Mouse (Mus musculus) MEL (cell line): ENCODE data around the gene Brsk2. TPM values are rescaled to one million over a fixed set of nuclear protein-coding genes. Genes with fewer than 3 reads are reported as not detected.

Experiments
- DNase-seq: peaks from one replicate; pipeline ENCODE4 v3.0.0; 2011; ENCODE audit warnings: low read depth, low spot score
- H3K27ac ChIP-seq: 2 replicates; pipeline ENCODE4 v1.5.1; 2012; ENCODE audit warnings: low read depth, mild to moderate bottlenecking, control low read depth, low read length, moderate library complexity; ENCODE audit not compliant: control insufficient read depth
- H3K27me3 ChIP-seq, 2 experiments: fragments of 150-350 bp in 1 of 2; sonication (generic) in 1 of 2; 2 replicates each; pipeline ENCODE4 v1.6.1; 2012; ENCODE audit warnings: low read length in 2 of 2, mild to moderate bottlenecking in 2 of 2, improper control_type of control experiment in 1 of 2, moderate library complexity in 1 of 2; ENCODE audit not compliant: insufficient read depth in 2 of 2, control insufficient read depth in 1 of 2
- H3K36me3 ChIP-seq, 2 experiments: 2 replicates each; pipeline ENCODE4 v1.6.1; 2012 to 2014; ENCODE audit warnings: low read length in 2 of 2, improper control_type of control experiment in 1 of 2, inconsistent platforms in 1 of 2, mild to moderate bottlenecking in 1 of 2; ENCODE audit not compliant: insufficient read depth in 2 of 2, control insufficient read depth in 1 of 2
- H3K4me1 ChIP-seq, 2 experiments: fragments of 150-350 bp in 1 of 2; sonication (generic) in 1 of 2; 2 replicates each; pipeline ENCODE4 v1.6.1; 2012; ENCODE audit warnings: low read length in 2 of 2, improper control_type of control experiment in 1 of 2, mild to moderate bottlenecking in 1 of 2; ENCODE audit not compliant: insufficient read depth in 2 of 2, control insufficient read depth in 1 of 2
- H3K4me3 ChIP-seq, 2 experiments: fragments of 150-350 bp in 1 of 2; sonication (generic) in 1 of 2; 2 replicates each; pipeline ENCODE4 v1.5.1; 2012; ENCODE audit warnings: low read depth in 2 of 2, low read length in 2 of 2, mild to moderate bottlenecking in 2 of 2, moderate library complexity in 2 of 2, control low read depth in 1 of 2, improper control_type of control experiment in 1 of 2; ENCODE audit not compliant: control insufficient read depth in 1 of 2, insufficient read depth in 1 of 2
- H3K79me2 ChIP-seq: 2 replicates; pipeline ENCODE4 v1.6.1; 2012; ENCODE audit warnings: mild to moderate bottlenecking, low read length, moderate library complexity; ENCODE audit not compliant: control insufficient read depth, poor library complexity, insufficient read depth
- H3K9ac ChIP-seq: 2 replicates; pipeline ENCODE4 v1.6.1; 2012; ENCODE audit warnings: low read depth, mild to moderate bottlenecking, control low read depth, low read length, moderate library complexity; ENCODE audit not compliant: control insufficient read depth, poor library complexity, severe bottlenecking
- H3K9me3 ChIP-seq: fragments of 150-350 bp; sonication (generic); replicated peaks from 2 replicates; pipeline ENCODE4 v1.6.1; 2012; ENCODE audit warnings: mild to moderate bottlenecking, low read length, improper control_type of control experiment, moderate library complexity; ENCODE audit not compliant: insufficient read depth
- BHLHE40 ChIP-seq: IDR thresholded peaks from 2 replicates; pipeline ENCODE4 v1.6.1; 2012; ENCODE audit warnings: low read depth, mild to moderate bottlenecking, inconsistent platforms, low read length, improper control_type of control experiment, borderline replicate concordance
- CHD1 ChIP-seq: IDR thresholded peaks from 2 replicates; pipeline ENCODE4 v1.6.1; 2012; ENCODE audit warnings: low read depth, mild to moderate bottlenecking, inconsistent platforms, low read length, improper control_type of control experiment
- CHD2 ChIP-seq: IDR thresholded peaks from 2 replicates; pipeline ENCODE4 v1.6.1; 2011; ENCODE audit warnings: low read length, improper control_type of control experiment
- E2F4 ChIP-seq: IDR thresholded peaks from 2 replicates; pipeline ENCODE4 v1.6.1; 2011; ENCODE audit warnings: low read depth, low read length, improper control_type of control experiment, borderline replicate concordance
- EP300 ChIP-seq, 2 experiments: IDR thresholded peaks; 2 replicates each; pipeline ENCODE4 v1.6.1; 2011; ENCODE audit warnings: improper control_type of control experiment in 2 of 2, low read length in 2 of 2, low read depth in 1 of 2, mild to moderate bottlenecking in 1 of 2
- ETS1 ChIP-seq: IDR thresholded peaks from 2 replicates; pipeline ENCODE4 v1.6.1; 2012; ENCODE audit warnings: low read depth, mild to moderate bottlenecking, inconsistent platforms, low read length, improper control_type of control experiment, moderate library complexity
- GATA1 ChIP-seq: IDR thresholded peaks from 2 replicates; pipeline ENCODE4 v1.6.1; 2011; ENCODE audit warnings: low read depth, low read length, improper control_type of control experiment
- MAFK ChIP-seq: IDR thresholded peaks from 2 replicates; pipeline ENCODE4 v1.6.1; 2011; ENCODE audit warnings: low read depth, mild to moderate bottlenecking, low read length, improper control_type of control experiment, borderline replicate concordance
- MAX ChIP-seq: IDR thresholded peaks from 2 replicates; pipeline ENCODE4 v1.6.1; 2011; ENCODE audit warnings: low read length, improper control_type of control experiment
- MAZ ChIP-seq: IDR thresholded peaks from 2 replicates; pipeline ENCODE4 v1.6.1; 2012; ENCODE audit warnings: low read depth, mild to moderate bottlenecking, inconsistent platforms, low read length, improper control_type of control experiment
- MXI1 ChIP-seq: IDR thresholded peaks from 2 replicates; pipeline ENCODE4 v1.6.1; 2011; ENCODE audit warnings: mild to moderate bottlenecking, low read depth, low read length, improper control_type of control experiment
- NRF1 ChIP-seq: IDR thresholded peaks from 2 replicates; pipeline ENCODE4 v1.6.1; 2014; ENCODE audit warnings: low read depth, mild to moderate bottlenecking, inconsistent platforms, low read length, improper control_type of control experiment, moderate library complexity; ENCODE audit not compliant: poor library complexity, insufficient read depth, severe bottlenecking
- POLR2A ChIP-seq, 2 experiments: IDR thresholded peaks; 2 replicates each; pipeline ENCODE4 v1.6.1; 2011 to 2012; ENCODE audit warnings: low read length in 2 of 2, mild to moderate bottlenecking in 2 of 2, control low read depth in 1 of 2, improper control_type of control experiment in 1 of 2, low read depth in 1 of 2, moderate library complexity in 1 of 2; ENCODE audit not compliant: control insufficient read depth in 1 of 2, insufficient read depth in 1 of 2, poor library complexity in 1 of 2
- RCOR1 ChIP-seq: IDR thresholded peaks from 2 replicates; pipeline ENCODE4 v1.6.1; 2012; ENCODE audit warnings: low read depth, mild to moderate bottlenecking, inconsistent platforms, low read length, improper control_type of control experiment
- SIN3A ChIP-seq: IDR thresholded peaks from 2 replicates; pipeline ENCODE4 v1.6.1; 2012; ENCODE audit warnings: low read length, improper control_type of control experiment, inconsistent platforms
- SMC3 ChIP-seq: IDR thresholded peaks from 2 replicates; pipeline ENCODE4 v1.6.1; 2011; ENCODE audit warnings: low read depth, low read length, improper control_type of control experiment
- TAL1 ChIP-seq: IDR thresholded peaks from 2 replicates; pipeline ENCODE4 v1.6.1; 2012; ENCODE audit warnings: mild to moderate bottlenecking, inconsistent platforms, low read length, moderate library complexity, mixed read lengths
- TBP ChIP-seq: IDR thresholded peaks from 2 replicates; pipeline ENCODE4 v1.8.0; 2011; ENCODE audit warnings: low read depth, low read length, improper control_type of control experiment
- UBTF ChIP-seq: IDR thresholded peaks from 2 replicates; pipeline ENCODE4 v1.6.1; 2012; ENCODE audit warnings: low read depth, mild to moderate bottlenecking, inconsistent platforms, low read length, improper control_type of control experiment, moderate library complexity, borderline replicate concordance; ENCODE audit not compliant: insufficient read depth
- ZC3H11A ChIP-seq: IDR thresholded peaks from 2 replicates; pipeline ENCODE4 v1.6.1; 2012; ENCODE audit warnings: low read depth, mild to moderate bottlenecking, inconsistent platforms, low read length, improper control_type of control experiment
- polyA plus RNA-seq, 2 experiments: library from polyadenylated mRNA; stranded (reverse) in 1 of 2; unstranded in 1 of 2; fragments of >175 nt in 1 of 2; fragments of >200 nt in 1 of 2; gene quantifications; 2 replicates each; pipeline versions ENCODE4 v1.2.1 to v1.2.4; 2012; ENCODE audit warnings: low replicate concordance in 2 of 2, low read depth in 1 of 2; ENCODE audit not compliant: insufficient read length in 2 of 2, insufficient read depth in 1 of 2, missing spikeins in 1 of 2
- total RNA-seq: library from RNA; depleted of rRNA; stranded (reverse); fragments of 300-350 nt; gene quantifications from 2 replicates; pipeline ENCODE4 v1.2.3, GENCODE M21; 2012

Brsk2 gene
- total and polyA plus RNA-seq, 3 experiments: 0.13 to 0.19 TPM; not detected in 1

GRCm38 (mm10) chr7:141959133-141959532, 9.6 kb downstream of the Brsk2 start:
- Histone ChIP-seq H3K36me3 (no peaks in the 10 kb centered on the region), H3K4me1 (no peaks in the 10 kb centered on the region), H3K4me3 (no peak overlapping the region), H3K27ac (no peak overlapping the region)
- TF ChIP-seq MAX: no peak
- no peak for TF ChIP-seq BHLHE40
- TF ChIP-seq CHD1: no peak
- no peak for TF ChIP-seq ZC3H11A
- no peak for TF ChIP-seq EP300 (IDR thresholded peaks at IDR 0.05; ENCODE audit: low read depth in 1 of 2, low read length in 2 of 2)
- no peak for TF ChIP-seq UBTF
- TF ChIP-seq MXI1: no peak
- TF ChIP-seq E2F4: no peak
- no peak for TF ChIP-seq GATA1
- no peak for TF ChIP-seq MAZ
- TF ChIP-seq SIN3A: no peak
- TF ChIP-seq SMC3: no peak
- TF ChIP-seq RCOR1: no peak
- no peak for TF ChIP-seq ETS1
- no peak for TF ChIP-seq TBP
- TF ChIP-seq MAFK: no peak
- no peak for TF ChIP-seq TAL1
- TF ChIP-seq CHD2: no peak
- no peak for TF ChIP-seq NRF1
- TF ChIP-seq, all 39 proteins: peak for 0
- no peaks in the 10 kb centered on the region for H3K9me3 ChIP-seq
- no peaks in the 10 kb centered on the region for H3K27me3 ChIP-seq
- H3K9ac ChIP-seq: no peak overlapping the region
- peak; percentile 34 for DNase-seq
- H3K79me2 ChIP-seq: no peaks in the 10 kb centered on the region

- Histone ChIP-seq H3K79me2 (no peaks in the 10 kb centered on the region), H3K36me3 (no peaks in the 10 kb centered on the region), H3K27me3 (no peaks in the 10 kb centered on the region), H3K9ac (no peak overlapping the region), H3K4me3 (no peak overlapping the region), H3K4me1 (no peaks in the 10 kb centered on the region), H3K27ac (no peak overlapping the region), H3K9me3 (no peaks in the 10 kb centered on the region)
- no peak for TF ChIP-seq POLR2A (IDR thresholded peaks at IDR 0.05; ENCODE audit: control insufficient read depth in 1 of 2, insufficient read depth in 1 of 2, low read depth in 1 of 2, low read length in 2 of 2, poor library complexity in 1 of 2)
- TF ChIP-seq SMC3: no peak
- DNase-seq: no peak
Measured at GRCm38 (mm10) chr7:141960926-141961325, 11.4 kb downstream of the Brsk2 start.
